ENCODE assay signal across 11 mouse cellular contexts in genomic region chr8:122181414-122181813, GRCm38 (mm10).
DNase-seq lines count a peak whose midpoint lies in the region; ATAC-seq and TF ChIP-seq lines count a peak whose summit lies in the region.
"Had no signal": no experiment of that assay in that cellular context is flagged by ENCODE, and none has a peak within 500 bp of the region (broad histone marks: within the 10 kb centered on the region; RNA-seq: fewer than 3 reads in every experiment).

No protein-coding gene starts in this region.

- peak; percentile 20 to 33 for DNase-seq in heart, adult 18-20 months
- no peak for DNase-seq in heart, adult 8-10 months (ENCODE audit: low spot score)
- peak; percentile 74 for DNase-seq in 3134 (ENCODE audit: extremely low read depth, insufficient read length, low spot score)
- DNase-seq in adrenal gland, postnatal 14 days: peak; percentile 43
- peak; percentile 51 for DNase-seq in heart, postnatal 0 days (ENCODE audit: low spot score)
- DNase-seq in spleen, postnatal 4 days (ENCODE audit: low spot score in 2 of 2): no peak
- DNase-seq: thymus, adult 2 months had no signal

- ATAC-seq in heart, postnatal 0 days (ENCODE audit: insufficient read depth, low read depth): peak; percentile 71; the same call in 1 of the 2 replicates
- no peak for ATAC-seq in hindbrain, embryonic 16.5 days
- ATAC-seq in midbrain, embryonic 13.5 days: no peak

- no peaks in the 10 kb centered on the region for H3K9me3 ChIP-seq in heart, postnatal 0 days (replicated peaks; ENCODE audit: control insufficient read depth, low read length)
- no peaks in the 10 kb centered on the region for H3K9me3 ChIP-seq in hindbrain, embryonic 16.5 days (ENCODE audit: control insufficient read depth, low read length)
- no peaks in the 10 kb centered on the region for H3K9me3 ChIP-seq in midbrain, embryonic 13.5 days
- H3K9me3 ChIP-seq: embryonic facial prominence, embryonic 13.5 days had no signal

- 11% methylated on average over 9 of the region's 9 CpGs for WGBS in heart, postnatal 0 days
- WGBS in hindbrain, embryonic 16.5 days: 66% methylated on average over 9 of the region's 9 CpGs
- 82% methylated on average over 9 of the region's 9 CpGs for WGBS in midbrain, embryonic 13.5 days

- H3K4me1 ChIP-seq in heart, postnatal 0 days (ENCODE audit: control insufficient read depth, insufficient read depth): peaks cover 10% of the 10 kb centered on the region
- no peaks in the 10 kb centered on the region for H3K4me1 ChIP-seq in hindbrain, embryonic 16.5 days (ENCODE audit: control insufficient read depth, insufficient read depth, low read depth, low read length)
- H3K4me1 ChIP-seq in midbrain, embryonic 13.5 days (replicated peaks): no peaks in the 10 kb centered on the region

- peak overlapping the region; percentile 51; the same call in 1 of the 2 replicates for H3K27ac ChIP-seq in heart, postnatal 0 days (ENCODE audit: low read depth)
- no peak overlapping the region for H3K27ac ChIP-seq in hindbrain, embryonic 16.5 days (ENCODE audit: low read depth, low read length)
- no peak overlapping the region for H3K27ac ChIP-seq in midbrain, embryonic 13.5 days
- H3K27ac ChIP-seq: embryonic facial prominence, embryonic 13.5 days had no signal

- H3K36me3 ChIP-seq in heart, postnatal 0 days (replicated peaks; ENCODE audit: control insufficient read depth, insufficient read depth, low read length): no peaks in the 10 kb centered on the region
- H3K36me3 ChIP-seq in hindbrain, embryonic 16.5 days (ENCODE audit: control insufficient read depth, insufficient read depth, low read length): no peaks in the 10 kb centered on the region
- no peaks in the 10 kb centered on the region for H3K36me3 ChIP-seq in midbrain, embryonic 13.5 days
- H3K36me3 ChIP-seq: embryonic facial prominence, embryonic 13.5 days had no signal

- 0 out of 2 replicates have a peak, but pooled peaks cover 3% of the 10 kb centered on the region for H3K27me3 ChIP-seq in heart, postnatal 0 days (ENCODE audit: control insufficient read depth, insufficient read depth, low read length)
- no peaks in the 10 kb centered on the region for H3K27me3 ChIP-seq in hindbrain, embryonic 16.5 days (replicated peaks; ENCODE audit: control insufficient read depth, insufficient read depth, low read length)
- H3K27me3 ChIP-seq in midbrain, embryonic 13.5 days: no peaks in the 10 kb centered on the region
- H3K27me3 ChIP-seq: embryonic facial prominence, embryonic 13.5 days had no signal

- H3K9ac ChIP-seq in heart, postnatal 0 days (replicated peaks; ENCODE audit: low read depth, low read length): no peak overlapping the region
- no peak overlapping the region for H3K9ac ChIP-seq in hindbrain, embryonic 16.5 days (ENCODE audit: low read depth, low read length)
- H3K9ac ChIP-seq in midbrain, embryonic 13.5 days (replicated peaks): no peak overlapping the region
- H3K9ac ChIP-seq: embryonic facial prominence, embryonic 13.5 days had no signal

- no peak for TF ChIP-seq EP300 in heart, postnatal 0 days (IDR thresholded peaks at IDR 0.05; ENCODE audit: low read depth)

- TF ChIP-seq CTCF in heart, postnatal 0 days (IDR thresholded peaks at IDR 0.05; ENCODE audit: low read depth): no peak

- H3K4me2 ChIP-seq in heart, postnatal 0 days (ENCODE audit: low read depth, low read length): peak overlapping the region; percentile 33; the same call in 1 of the 2 replicates
- H3K4me2 ChIP-seq in hindbrain, embryonic 16.5 days (ENCODE audit: low read length): no peak overlapping the region
- H3K4me2 ChIP-seq in midbrain, embryonic 13.5 days (replicated peaks): no peak overlapping the region
- H3K4me2 ChIP-seq: embryonic facial prominence, embryonic 13.5 days; midbrain, embryonic 11.5 days had no signal

- no peak overlapping the region for H3K4me3 ChIP-seq in heart, postnatal 0 days (ENCODE audit: low read depth, low read length)
- no peak overlapping the region for H3K4me3 ChIP-seq in hindbrain, embryonic 16.5 days (ENCODE audit: low read length)
- H3K4me3 ChIP-seq in midbrain, embryonic 13.5 days (replicated peaks): no peak overlapping the region
- H3K4me3 ChIP-seq: embryonic facial prominence, embryonic 13.5 days had no signal

Comparison
In these comparisons a context has a peak if more than half of its experiments do, and no peak if none do; other contexts are left out.
1. DNase-seq: peak in heart, adult 18-20 months (2 of 2), 3134 (single experiment), adrenal gland, postnatal 14 days (single experiment) and heart, postnatal 0 days (single experiment); none in heart, adult 8-10 months (single experiment) and spleen, postnatal 4 days (0 of 2).